Mouse (Mus musculus): ENCODE measurements around the gene Commd3.

Gene Commd3

GRCm38 (mm10) chr2:18724462-18724861 lies 52.3 kb downstream of the Commd3 start:
- no peak for DNase-seq
